Mouse (Mus musculus) heart, postnatal 10 days (tissue): ENCODE measurements around the gene Ppp1r16b. TPM values are rescaled to one million over a fixed set of nuclear protein-coding genes. Genes with fewer than 3 reads are reported as not detected.

ENCODE experiments used
- DNase-seq, 2 experiments: peaks; one replicate each; pipeline ENCODE4 v3.0.0; 2021
- intact Hi-C: fragments of 180-260 bp; cut with DNase I; formaldehyde crosslinking; loops from one replicate; pipeline ENCODE4 v1.15.1; 2025
- total RNA-seq, 2 experiments: library from RNA; stranded (reverse); gene quantifications; 2 replicates each; pipeline ENCODE4 v1.2.3; 2021

Ppp1r16b gene
- total RNA-seq, 2 experiments from 2014 or later = 18.3 to 22.1 TPM

GRCm38 (mm10) chr2:158684910-158685309, 19.7 kb downstream of the Ppp1r16b start:
- no peak for DNase-seq
- intact Hi-C loops = loop anchor here (2.0 to 5.0 kb wide), 2 partner anchors 14 to 57 kb away; no protein-coding TSS in a partner anchor

DNA sequence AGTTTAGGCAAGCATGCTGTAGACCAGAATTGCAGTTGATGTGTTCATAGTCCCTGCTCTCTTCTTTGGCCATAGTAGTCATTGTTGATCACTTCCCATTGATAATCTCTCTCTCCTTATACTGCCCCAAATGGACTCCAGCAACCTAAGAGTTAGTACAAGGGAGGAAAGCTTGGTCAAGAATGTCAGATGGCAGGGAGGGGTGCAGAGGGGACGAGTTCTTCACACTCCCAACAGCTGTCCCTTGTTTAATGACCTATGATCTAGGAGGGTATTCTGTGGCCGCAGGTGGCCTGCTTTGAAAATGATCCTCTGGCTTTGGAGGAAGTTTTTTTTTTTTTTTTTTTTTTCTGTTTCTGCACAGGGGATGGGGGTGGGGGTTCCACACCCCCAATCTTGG, 21.2 kb downstream of the Ppp1r16b start:
- intact Hi-C loops = loop anchor here (5.0 kb wide), 1 partner anchor 56 kb away; no protein-coding TSS in a partner anchor
- no peak for DNase-seq

GRCm38 (mm10) chr2:158687804-158688241, 22.6 kb downstream of the Ppp1r16b start:
- intact Hi-C loops = loop anchor here (5.0 kb wide), 1 partner anchor 54 kb away; no protein-coding TSS in a partner anchor
- DNase-seq = peak; percentile 68 to 73

- DNase-seq = no peak
- intact Hi-C loops = loop anchor here (5.0 kb wide), 1 partner anchor 53 kb away; no protein-coding TSS in a partner anchor
These were observed 23.9 kb downstream of the Ppp1r16b start for GRCm38 (mm10) chr2:158689060-158689459.

DNA sequence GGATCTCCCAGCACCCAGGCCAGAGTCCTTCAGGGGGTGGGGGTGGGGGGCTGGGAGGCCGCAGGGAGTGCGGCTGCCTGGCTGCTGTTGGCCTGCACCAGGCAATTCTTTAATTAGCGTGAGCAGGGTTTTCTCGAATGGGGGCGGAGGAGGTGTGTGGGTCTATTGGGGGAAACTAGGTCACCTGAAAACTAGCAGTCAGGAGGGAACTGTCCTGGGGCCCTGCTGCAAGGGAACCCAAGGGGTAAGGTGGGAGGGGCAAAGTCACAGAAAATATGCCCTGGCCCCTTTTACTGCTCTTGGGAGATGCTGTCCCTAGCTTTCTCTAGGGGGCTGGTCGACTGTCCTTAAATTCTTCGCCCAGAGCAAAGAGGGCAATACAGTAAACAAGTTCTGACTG, 24.4 kb downstream of the Ppp1r16b start:
- intact Hi-C loops = loop anchor here (5.0 kb wide), 1 partner anchor 53 kb away; no protein-coding TSS in a partner anchor
- no peak for DNase-seq

GRCm38 (mm10) chr2:158690116-158690515, 24.9 kb downstream of the Ppp1r16b start:
- intact Hi-C loops = no loop called here
- no peak for DNase-seq

DNA sequence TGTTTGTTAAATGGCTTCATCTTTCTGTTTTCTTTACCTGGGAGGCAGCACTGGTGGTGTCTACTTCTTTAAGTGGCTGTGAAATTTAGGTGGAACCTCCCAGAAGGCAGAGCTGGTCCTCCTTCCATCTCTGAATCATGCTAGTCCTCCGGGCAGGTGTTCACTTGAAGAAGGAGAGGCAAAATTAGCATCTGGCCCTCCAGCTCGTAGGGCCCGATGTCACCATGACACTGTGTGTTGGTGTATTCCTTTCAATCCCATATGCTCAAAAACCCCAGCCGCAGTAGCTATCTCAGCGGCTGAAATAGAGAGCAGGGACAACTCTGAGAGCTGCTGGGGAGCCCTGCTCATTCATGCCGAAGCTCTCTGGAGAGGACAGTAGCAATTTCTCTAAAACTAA, 27.0 kb downstream of the Ppp1r16b start:
- no peak for DNase-seq
- intact Hi-C loops = no loop called here

GRCm38 (mm10) chr2:158695811-158696210, 30.6 kb downstream of the Ppp1r16b start:
- DNase-seq = no peak
- intact Hi-C loops = no loop called here

DNA sequence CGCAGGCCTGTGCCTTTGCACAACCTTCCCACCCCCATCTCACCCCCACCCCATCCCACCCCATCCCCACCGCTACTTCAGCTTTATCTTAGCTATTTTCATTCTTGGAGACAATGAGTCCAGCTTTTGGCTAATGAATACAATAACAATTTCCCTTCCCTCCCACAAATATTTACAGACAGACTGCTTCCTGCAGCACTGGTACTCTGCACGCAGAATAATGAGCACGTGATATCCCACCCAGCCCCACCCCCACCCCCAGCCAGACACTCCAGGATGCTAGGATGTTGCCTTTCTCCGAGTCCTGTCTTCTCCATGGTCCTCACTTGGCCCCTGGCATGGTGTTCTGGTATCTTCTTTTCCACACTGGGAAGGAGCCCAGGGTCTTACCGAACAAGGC, 31.3 kb downstream of the Ppp1r16b start:
- intact Hi-C loops = no loop called here

GRCm38 (mm10) chr2:158699908-158700307, 34.7 kb downstream of the Ppp1r16b start:
- DNase-seq = no peak
- intact Hi-C loops = loop anchor here (5.0 kb wide), 1 partner anchor 42 kb away; no protein-coding TSS in a partner anchor

More for the DNA sequence above, 31.3 kb downstream of the Ppp1r16b start:
- DNase-seq = no peak

- intact Hi-C loops = loop anchor here (5.0 kb wide), 1 partner anchor 42 kb away; no protein-coding TSS in a partner anchor
- no peak for DNase-seq
These were observed 35.5 kb downstream of the Ppp1r16b start for GRCm38 (mm10) chr2:158700535-158701256.

- no peak for DNase-seq
- intact Hi-C loops = loop anchor here (5.0 kb wide), 1 partner anchor 41 kb away; no protein-coding TSS in a partner anchor
These were observed 36.3 kb downstream of the Ppp1r16b start for GRCm38 (mm10) chr2:158701505-158701904.

GRCm38 (mm10) chr2:158702176-158702575, 37.0 kb downstream of the Ppp1r16b start:
- no peak for DNase-seq
- intact Hi-C loops = loop anchor here (5.0 kb wide), 1 partner anchor 40 kb away; no protein-coding TSS in a partner anchor

DNA sequence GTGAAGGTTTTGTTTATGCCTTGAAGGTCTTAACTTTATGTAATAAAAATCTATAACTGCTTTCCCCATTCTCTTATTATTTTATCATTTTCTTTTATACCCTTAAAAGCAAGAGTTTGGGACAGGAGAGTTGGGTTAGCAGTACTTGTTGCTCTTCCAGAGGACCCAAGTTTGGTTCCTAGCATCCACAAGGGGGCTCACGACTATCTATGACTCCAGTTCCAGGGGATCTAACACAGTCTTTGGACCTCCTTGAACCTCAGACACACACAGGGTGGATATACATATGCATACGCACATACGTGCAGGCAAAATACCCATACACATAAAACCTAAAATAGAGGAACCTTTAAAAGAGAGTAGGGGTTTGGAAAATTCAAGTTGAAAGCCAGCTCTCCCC, 39.5 kb downstream of the Ppp1r16b start:
- intact Hi-C loops = loop anchor here (5.0 kb wide), 1 partner anchor 38 kb away; no protein-coding TSS in a partner anchor

GRCm38 (mm10) chr2:158705529-158705928, 40.3 kb downstream of the Ppp1r16b start:
- intact Hi-C loops = no loop called here

More for the DNA sequence above, 39.5 kb downstream of the Ppp1r16b start:
- DNase-seq = no peak

DNA sequence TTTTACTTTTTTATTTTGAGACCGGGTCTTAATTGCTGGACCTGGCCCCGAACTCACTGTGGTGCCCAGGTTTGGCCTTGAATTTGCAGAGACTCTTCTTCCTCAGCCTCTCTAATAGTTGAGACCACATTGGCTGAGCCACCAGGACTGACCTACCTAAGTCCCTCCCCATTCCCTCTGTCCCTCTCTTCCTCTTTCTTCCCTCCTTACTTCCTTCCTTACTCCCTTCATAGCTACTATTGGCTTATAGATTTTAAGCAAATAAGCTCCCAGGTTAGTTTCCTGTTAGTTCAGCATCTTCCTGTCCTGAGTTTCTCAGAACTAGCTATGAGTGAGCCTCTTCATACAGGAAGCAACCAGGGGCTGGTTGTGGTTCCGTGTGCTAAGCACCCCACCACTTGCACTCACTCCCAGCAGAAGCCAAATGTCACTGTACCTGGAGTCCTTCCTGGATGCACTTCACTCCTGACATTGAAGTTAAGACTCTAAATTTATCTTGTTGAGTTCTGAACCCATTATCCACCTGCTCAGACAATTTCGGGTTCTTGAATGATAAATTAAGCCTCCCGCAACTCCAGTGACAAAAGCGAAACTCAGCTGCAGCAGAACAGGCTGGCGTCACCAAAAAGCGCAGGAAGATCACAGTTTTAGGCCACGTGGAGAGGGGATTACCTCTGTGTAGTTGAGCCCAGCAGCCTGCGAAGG, 41.7 kb downstream of the Ppp1r16b start:
- intact Hi-C loops = no loop called here
- DNase-seq = no peak

More at GRCm38 (mm10) chr2:158705529-158705928, 40.3 kb downstream of the Ppp1r16b start:
- DNase-seq = no peak

GRCm38 (mm10) chr2:158708121-158708520, 42.9 kb downstream of the Ppp1r16b start:
- no peak for DNase-seq
- intact Hi-C loops = no loop called here

- DNase-seq = peak in 1 of 2 experiments; percentile 41
- intact Hi-C loops = no loop called here
These were observed 46.9 kb downstream of the Ppp1r16b start for GRCm38 (mm10) chr2:158711929-158712751.

DNA sequence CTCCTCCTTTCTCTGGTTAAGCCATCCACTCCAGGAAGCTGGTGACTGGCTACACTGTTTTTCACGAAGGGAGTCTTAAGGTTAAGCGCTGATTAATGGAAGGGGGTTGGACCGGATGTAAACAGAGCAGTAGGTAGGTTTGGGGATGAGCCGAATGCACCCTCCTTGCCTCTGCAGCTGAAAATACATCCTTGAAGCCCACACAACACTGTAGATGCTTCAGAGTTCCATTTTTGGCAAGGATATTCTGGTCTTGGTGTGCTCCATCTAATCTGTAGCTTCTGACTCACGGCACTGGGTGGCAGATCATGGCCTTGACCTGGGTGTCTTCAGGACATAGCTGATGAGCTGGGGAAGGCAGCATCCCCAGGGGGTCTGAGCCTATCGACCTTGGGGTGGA, 49.6 kb downstream of the Ppp1r16b start:
- no peak for DNase-seq
- intact Hi-C loops = no loop called here

DNA sequence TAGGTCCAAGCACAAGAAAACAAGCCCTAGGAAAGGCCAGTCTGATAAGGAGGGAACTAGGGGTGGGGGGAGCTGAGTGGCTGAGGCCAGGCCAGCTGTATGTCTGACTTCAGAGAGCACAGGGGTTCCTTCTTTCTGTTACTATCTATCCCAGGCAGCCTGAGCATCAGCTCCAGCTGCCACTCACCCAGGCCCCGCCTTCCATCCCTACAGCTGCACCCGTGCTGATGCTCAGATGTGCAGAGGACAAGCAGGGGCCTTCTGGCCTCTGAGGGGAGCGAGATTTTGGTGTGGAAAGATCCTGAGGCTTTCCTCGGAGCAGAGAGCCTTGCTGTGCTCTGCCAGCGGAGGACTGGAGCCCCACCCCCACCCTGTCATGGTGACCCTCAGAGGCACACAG, 50.9 kb downstream of the Ppp1r16b start:
- DNase-seq = no peak
- intact Hi-C loops = no loop called here
